Mouse (Mus musculus): ENCODE results near the gene Olfr56.
"Not testable (repeated sequence)": the region's sequence is repeated elsewhere in the genome, so short reads cannot be mapped to it uniquely, and the experiment has no call there.

Gene Olfr56

GRCm38 (mm10) chr11:49156821-49157814 lies 178.4 kb downstream of the Olfr56 start:
- no peak for DNase-seq (ENCODE audit: extremely low read depth, low read depth, low spot score)

DNA sequence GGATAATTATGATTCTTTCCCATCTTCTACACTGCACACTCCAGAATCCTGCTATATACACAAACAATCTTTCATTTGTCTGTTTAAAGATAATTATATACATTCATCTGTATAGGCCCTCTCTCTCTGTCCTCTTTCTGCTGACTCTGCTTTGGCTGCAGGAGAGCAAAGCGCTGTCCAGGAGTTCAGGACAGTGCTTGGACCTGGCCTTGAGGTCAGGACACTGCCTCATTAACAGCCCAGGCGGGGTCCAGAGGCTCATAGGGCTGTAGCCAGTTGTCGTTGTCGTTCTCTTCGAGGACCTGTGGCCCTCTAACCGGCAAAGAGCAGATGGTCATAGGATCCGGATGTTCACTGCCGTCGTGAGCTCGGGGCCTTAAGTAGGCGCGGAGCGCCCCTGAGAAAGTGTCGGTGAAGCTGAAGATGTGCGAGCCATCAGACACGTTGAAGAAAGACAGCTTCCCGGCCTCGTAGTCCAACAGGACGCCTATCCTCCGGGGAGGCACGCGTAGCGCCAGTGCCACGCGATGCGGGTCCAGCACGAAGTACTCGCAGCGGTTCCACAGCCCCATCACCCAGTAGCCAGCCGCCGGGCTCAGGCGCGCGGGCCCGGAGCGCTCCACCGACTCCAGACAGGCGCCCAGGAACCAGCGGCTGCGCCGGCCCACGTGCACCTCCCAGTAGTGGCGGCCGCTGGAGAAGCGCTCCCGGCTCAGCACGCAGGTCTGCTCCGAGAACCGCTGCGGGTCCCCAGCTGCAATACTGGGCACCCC lies 190.3 kb downstream of the Olfr56 start:
- DNase-seq (ENCODE audit: extremely low read depth, low read depth, low spot score) = no peak

GRCm38 (mm10) chr11:49170576-49170975 lies 191.9 kb downstream of the Olfr56 start:
- DNase-seq (ENCODE audit: extremely low read depth, low read depth, low spot score) = no peak

GRCm38 (mm10) chr11:49175345-49175744 lies 196.7 kb downstream of the Olfr56 start:
- no peak for DNase-seq (ENCODE audit: extremely low read depth, low read depth, low spot score)

- not testable (repeated sequence) for DNase-seq (ENCODE audit: extremely low read depth, low read depth, low spot score)
Measured at GRCm38 (mm10) chr11:49176047-49176779, 197.5 kb downstream of the Olfr56 start.

DNA sequence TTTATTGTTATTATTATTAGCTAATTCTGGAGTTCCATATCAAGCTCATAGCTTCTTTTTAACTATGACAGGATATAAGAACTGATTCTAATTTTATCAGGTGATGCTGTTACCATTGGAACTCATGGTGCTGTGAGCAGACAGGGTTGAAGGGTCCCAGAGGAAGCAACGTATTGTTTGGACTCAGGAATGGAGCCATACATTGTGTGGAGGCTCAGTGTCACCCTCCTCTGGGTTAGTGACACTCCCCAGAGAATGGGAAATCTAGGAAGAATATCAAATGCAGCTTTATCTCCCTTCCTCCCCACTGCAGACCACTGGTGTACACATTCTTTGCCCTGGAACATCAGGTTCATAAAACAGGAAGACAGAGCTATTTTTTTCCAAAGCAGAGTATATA lies 204.5 kb downstream of the Olfr56 start:
- DNase-seq (ENCODE audit: extremely low read depth, low read depth, low spot score) = no peak
